Mouse (Mus musculus) ES-Bruce4 (cell line): ENCODE results near the gene Pigs. TPM values are rescaled to one million over a fixed set of nuclear protein-coding genes. Genes with fewer than 3 reads are reported as not detected.
A peak's percentile ranks its signal among the peaks of the same experiment; 100 is the strongest.

ENCODE experiments used
- H3K27ac ChIP-seq: 2 replicates; pipeline ENCODE4 v1.5.1; 2012; ENCODE audit warnings: low read length, inconsistent platforms; ENCODE audit not compliant: insufficient read depth
- H3K27me3 ChIP-seq: 2 replicates; pipeline ENCODE4 v1.6.1; 2012; ENCODE audit warnings: mild to moderate bottlenecking, low read length, inconsistent platforms; ENCODE audit not compliant: control insufficient read depth, poor library complexity, insufficient read depth, severe bottlenecking
- H3K36me3 ChIP-seq: 2 replicates; pipeline ENCODE4 v1.6.1; 2012; ENCODE audit warnings: inconsistent platforms, mild to moderate bottlenecking, low read length, moderate library complexity; ENCODE audit not compliant: control insufficient read depth, poor library complexity, insufficient read depth, severe bottlenecking
- H3K4me1 ChIP-seq: one replicate; pipeline ENCODE4 v1.8.1; 2011; ENCODE audit warnings: low read length; ENCODE audit not compliant: control insufficient read depth, insufficient read depth
- H3K4me3 ChIP-seq: 2 replicates; pipeline ENCODE4 v1.5.1; 2011; ENCODE audit warnings: low read depth, mild to moderate bottlenecking, low read length
- H3K9ac ChIP-seq: 2 replicates; pipeline ENCODE4 v1.6.1; 2012; ENCODE audit warnings: low read depth, mild to moderate bottlenecking, inconsistent platforms; ENCODE audit not compliant: poor library complexity, severe bottlenecking
- H3K9me3 ChIP-seq: replicated peaks from 2 replicates; pipeline ENCODE4 v1.6.1; 2012; ENCODE audit warnings: mild to moderate bottlenecking, low read length, inconsistent platforms; ENCODE audit not compliant: control insufficient read depth, poor library complexity, insufficient read depth, severe bottlenecking
- CTCF ChIP-seq: IDR thresholded peaks from one replicate; pipeline ENCODE4 v1.8.1; 2011; ENCODE audit warnings: low read depth, low read length
- EP300 ChIP-seq: IDR thresholded peaks from 2 replicates; pipeline ENCODE4 v1.6.1; 2011; ENCODE audit warnings: low read depth, low read length; ENCODE audit not compliant: insufficient read depth
- POLR2A ChIP-seq: IDR thresholded peaks from one replicate; pipeline ENCODE4 v1.8.1; 2011; ENCODE audit warnings: low read length; ENCODE audit not compliant: insufficient read depth
- polyA plus RNA-seq: library from polyadenylated mRNA; stranded (reverse); fragments of >200 nt; gene quantifications from 2 replicates; pipeline ENCODE4 v1.2.4, GENCODE M21; 2011; ENCODE audit warnings: low read depth; ENCODE audit not compliant: missing spikeins, insufficient read depth, insufficient read length

The Pigs gene
- polyA plus RNA-seq, 1 experiment, result 24.2 TPM

GRCm38 (mm10) chr11:78322076-78322831, 6.0 kb upstream of the Pigs start:
- H3K9ac ChIP-seq, result no peak overlapping the region

GRCm38 (mm10) chr11:78322860-78323259, 5.4 kb upstream of the Pigs start, which contains the start of gene Aldoc:
Aldoc (plus strand) TSS chr11:78322968.
- Histone ChIP-seq H3K9me3 (no peaks in the 10 kb centered on the region), H3K4me3 (peak within 1 kb of the TSS; percentile 64), H3K9ac (peak within 1 kb of the TSS; percentile 16; the same call in 1 of the 2 replicates), H3K27ac (peak within 1 kb of the TSS; percentile 14; the same call in 1 of the 2 replicates), H3K36me3 (peaks cover 39% of the 10 kb centered on the region), H3K27me3 (no peaks in the 10 kb centered on the region), H3K4me1 (no peaks in the 10 kb centered on the region)
- TF ChIP-seq POLR2A (peak; percentile 71), EP300 (peak; percentile 40; the same call in 1 of the 2 replicates), CTCF (no peak)

More at GRCm38 (mm10) chr11:78322076-78322831, 6.0 kb upstream of the Pigs start:
- H3K27ac ChIP-seq, result peak overlapping the region; percentile 14; the same call in 1 of the 2 replicates
- peaks cover 43% of the 10 kb centered on the region for H3K36me3 ChIP-seq
- H3K27me3 ChIP-seq, result no peaks in the 10 kb centered on the region
- no peak overlapping the region for H3K4me3 ChIP-seq
- no peak for TF ChIP-seq POLR2A
- TF ChIP-seq CTCF, result no peak
- no peak for TF ChIP-seq EP300
- H3K9me3 ChIP-seq, result no peaks in the 10 kb centered on the region
- H3K4me1 ChIP-seq, result no peaks in the 10 kb centered on the region

- H3K27me3 ChIP-seq, result no peaks in the 10 kb centered on the region
- H3K4me1 ChIP-seq, result no peaks in the 10 kb centered on the region
- H3K9me3 ChIP-seq, result no peaks in the 10 kb centered on the region
- H3K27ac ChIP-seq, result no peak overlapping the region
- TF ChIP-seq CTCF (no peak), EP300 (no peak), POLR2A (no peak)
- peaks cover 27% of the 10 kb centered on the region for H3K36me3 ChIP-seq
- H3K4me3 ChIP-seq, result no peak overlapping the region
- no peak overlapping the region for H3K9ac ChIP-seq
Measured at GRCm38 (mm10) chr11:78324000-78324785, 4.0 kb upstream of the Pigs start.

- H3K9me3 ChIP-seq, result no peaks in the 10 kb centered on the region
- no peak overlapping the region for H3K27ac ChIP-seq
- H3K27me3 ChIP-seq, result no peaks in the 10 kb centered on the region
- no peak overlapping the region for H3K4me3 ChIP-seq
- TF ChIP-seq POLR2A, result no peak
- TF ChIP-seq EP300, result no peak
- TF ChIP-seq CTCF, result no peak
- no peaks in the 10 kb centered on the region for H3K4me1 ChIP-seq
- peaks cover 20% of the 10 kb centered on the region for H3K36me3 ChIP-seq
- H3K9ac ChIP-seq, result no peak overlapping the region
Measured at GRCm38 (mm10) chr11:78324965-78325364, 3.2 kb upstream of the Pigs start.

GRCm38 (mm10) chr11:78327215-78327614, 1.0 kb upstream of the Pigs start:
- Histone ChIP-seq H3K27ac (no peak overlapping the region), H3K9me3 (no peaks in the 10 kb centered on the region), H3K4me1 (no peaks in the 10 kb centered on the region), H3K4me3 (no peak overlapping the region), H3K36me3 (no peaks in the 10 kb centered on the region), H3K9ac (no peak overlapping the region), H3K27me3 (no peaks in the 10 kb centered on the region)
- TF ChIP-seq POLR2A (no peak), EP300 (no peak), CTCF (no peak)
